Mouse (Mus musculus) erythroblast, embryonic 14.5 days (primary cell): ENCODE data around the gene Serpina3a.

Experiments
- GATA1 ChIP-seq: IDR thresholded peaks from 2 replicates; pipeline ENCODE4 v1.6.1; 2012; ENCODE audit warnings: low read length, inconsistent platforms, mixed read lengths
- TAL1 ChIP-seq: IDR thresholded peaks from 3 replicates; pipeline ENCODE4 v1.6.1; 2012; ENCODE audit warnings: low read length, inconsistent platforms, mixed read lengths

DNA sequence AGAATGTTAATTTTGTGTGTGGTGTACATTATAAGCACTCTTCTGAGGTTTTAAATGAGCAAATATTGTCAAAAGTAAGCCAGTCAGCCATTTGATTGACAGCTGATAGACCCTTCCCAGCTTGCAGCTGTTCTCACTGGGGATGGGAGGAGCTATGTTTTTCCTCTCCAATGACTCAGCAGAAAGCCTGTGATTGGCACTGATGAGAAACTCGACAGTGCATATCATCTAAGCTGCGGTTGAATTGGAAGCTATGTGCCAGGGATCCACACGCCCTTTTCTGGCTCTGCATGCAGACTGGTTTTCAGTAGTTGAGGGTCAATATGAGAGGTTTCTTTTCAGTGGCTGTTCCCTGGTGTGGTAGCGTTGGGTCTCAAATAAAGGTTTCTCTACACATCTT lies 48.0 kb upstream of the Serpina3a start:
- TF ChIP-seq TAL1 (no peak), GATA1 (no peak)
